Mouse (Mus musculus) liver, embryonic 14.5 days (tissue): ENCODE measurements around the gene Defb23.

ENCODE experiments used
- CTCF ChIP-seq: IDR thresholded peaks from 2 replicates; pipeline ENCODE4 v1.5.1; 2016; ENCODE audit warnings: antibody characterized with exemption, low read depth, control low read depth
- EP300 ChIP-seq: IDR thresholded peaks from 2 replicates; pipeline ENCODE4 v1.6.1; 2016; ENCODE audit warnings: antibody characterized with exemption, low read depth

DNA sequence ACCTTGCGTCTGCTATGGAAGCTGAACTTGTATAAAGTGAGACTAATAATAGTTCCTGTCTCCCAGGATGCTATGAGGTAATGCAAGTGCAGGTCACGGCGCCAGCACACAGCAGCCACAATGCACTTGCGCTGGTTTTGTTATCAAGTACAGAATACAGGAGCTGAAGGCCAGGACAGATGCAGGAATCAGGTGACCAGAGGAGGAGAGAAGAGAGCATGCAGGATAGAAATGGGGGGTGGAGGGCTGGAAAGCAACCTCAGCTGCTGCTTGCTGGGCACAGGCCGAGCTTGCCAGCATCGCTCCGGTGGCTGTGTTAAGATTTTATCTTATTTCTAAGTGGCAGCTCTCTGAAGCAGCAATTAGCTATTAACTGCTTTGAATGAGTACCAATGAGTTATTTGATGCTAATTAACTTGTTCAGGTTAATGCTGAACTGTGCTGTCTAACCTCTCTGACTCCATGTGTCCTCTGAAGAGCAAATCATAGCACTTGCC is 28.0 kb downstream of the Defb23 start:
- no peak for TF ChIP-seq CTCF
- no peak for TF ChIP-seq EP300
